Mouse (Mus musculus) midbrain, embryonic 11.5 days (tissue): Measurements from ENCODE around the gene Fat3. TPM values are rescaled to one million over a fixed set of nuclear protein-coding genes. Genes with fewer than 3 reads are reported as not detected.

Source experiments
- ATAC-seq: fragments of 200-750 bp; cut with Nextera tagmentation; 2 replicates; pipeline ENCODE4 v1.8.0; 2017; ENCODE audit warnings: moderate TSS enrichment, moderate library complexity; ENCODE audit not compliant: low FRiP score
- DNase-seq: peaks from one replicate; pipeline ENCODE4 v3.0.0; 2015; ENCODE audit warnings: low spot score; ENCODE audit errors: missing footprints
- H3K27ac ChIP-seq: fragments of 300-500 bp; sonication (generic); 2 replicates; pipeline ENCODE4 v1.5.1; 2014; ENCODE audit warnings: low read depth, low read length
- H3K27me3 ChIP-seq: fragments of 300-500 bp; sonication (generic); 2 replicates; pipeline ENCODE4 v1.6.1; 2014; ENCODE audit warnings: mild to moderate bottlenecking, low read length, moderate library complexity, mixed read lengths; ENCODE audit not compliant: control insufficient read depth, insufficient read depth
- H3K36me3 ChIP-seq: fragments of 300-500 bp; sonication (generic); 2 replicates; pipeline ENCODE4 v1.6.1; 2014; ENCODE audit warnings: mild to moderate bottlenecking, low read length, moderate library complexity, mixed read lengths; ENCODE audit not compliant: control insufficient read depth, insufficient read depth
- H3K4me1 ChIP-seq: fragments of 300-500 bp; sonication (generic); 2 replicates; pipeline ENCODE4 v1.6.1; 2014; ENCODE audit warnings: low read length; ENCODE audit not compliant: control insufficient read depth, insufficient read depth
- H3K4me2 ChIP-seq: fragments of 300-500 bp; sonication (generic); 2 replicates; pipeline ENCODE4 v1.6.1; 2014; ENCODE audit warnings: mild to moderate bottlenecking, moderate library complexity
- H3K4me3 ChIP-seq: fragments of 300-500 bp; sonication (generic); 2 replicates; pipeline ENCODE4 v1.5.1; 2014; ENCODE audit warnings: low read depth, low read length
- H3K9ac ChIP-seq: fragments of 300-500 bp; sonication (generic); 2 replicates; pipeline ENCODE4 v1.6.1; 2014; ENCODE audit warnings: low read length
- H3K9me3 ChIP-seq: fragments of 300-500 bp; sonication (generic); 2 replicates; pipeline ENCODE4 v1.6.1; 2016; ENCODE audit warnings: low read length; ENCODE audit not compliant: control insufficient read depth
- WGBS: fragments of 180-500 bp; shearing (Covaris S2); extraction: QIAGEN DNeasy Blood & Tissue Kit; methylation state at CpG from one replicate; pipeline ENCODE4 v1.1.7; 2014; 5-methylcytosine and 5-hydroxymethylcytosine counted together
- polyA plus RNA-seq: library from polyadenylated mRNA; unstranded; fragments of >200 nt; fragmentation: Nextera tagmentation; extraction: Ambion mirVana; gene quantifications from 2 replicates; pipeline ENCODE4 v1.2.1, GENCODE M21; 2014

Gene Fat3
- polyA plus RNA-seq, 1 experiment from 2014 or later, result 13.5 TPM

DNA sequence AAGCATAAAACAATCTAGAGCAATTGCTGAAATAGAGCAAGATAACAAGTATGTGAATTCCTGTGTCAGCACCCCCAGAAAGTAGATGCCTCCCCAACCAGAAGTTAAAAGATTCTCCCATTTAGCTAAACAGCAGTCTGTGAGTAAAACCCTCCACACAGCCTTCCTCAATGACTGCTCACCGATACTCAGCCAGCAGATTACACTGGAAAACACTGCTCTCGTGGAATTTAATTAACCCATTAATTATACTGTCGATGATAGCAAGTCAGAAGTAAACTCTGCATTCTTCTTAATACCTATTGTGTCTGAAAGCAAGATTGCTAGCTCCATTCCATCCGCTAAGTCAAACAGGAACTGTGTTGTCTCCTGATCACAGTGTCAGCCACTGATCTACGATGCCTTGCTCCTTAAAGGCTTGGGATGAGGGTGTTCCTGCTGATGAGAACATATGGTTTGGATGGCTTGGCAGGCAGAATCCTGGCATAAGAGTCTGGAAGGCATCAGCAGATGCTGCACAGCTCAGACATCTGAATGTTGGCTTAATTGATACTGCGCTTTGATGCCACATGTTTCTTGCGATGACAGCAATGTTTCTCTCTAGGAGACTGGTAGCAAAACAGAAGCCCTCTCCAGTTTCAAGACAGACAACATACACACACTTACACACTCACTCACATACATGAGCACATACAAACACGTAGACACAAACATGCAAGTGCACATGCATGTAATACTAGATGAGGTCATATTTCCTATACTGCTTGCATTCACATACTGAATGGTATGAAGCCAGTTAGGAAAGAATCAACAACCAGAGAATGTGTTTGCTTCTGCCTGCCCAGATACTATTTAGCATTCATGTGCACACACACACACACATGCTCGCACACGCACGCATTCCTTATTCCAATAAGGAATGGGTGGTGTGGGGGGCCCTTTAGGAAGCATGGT lies 155.9 kb downstream of the Fat3 start:
- H3K4me1 ChIP-seq, result peaks cover 9% of the 10 kb centered on the region
- ATAC-seq (0 out of 2 replicates have a peak, but pooled peaks have one; percentile 25), DNase-seq (no peak)
- no peak overlapping the region for H3K4me2 ChIP-seq
- no peak overlapping the region for H3K27ac ChIP-seq
- no peaks in the 10 kb centered on the region for H3K9me3 ChIP-seq
- H3K9ac ChIP-seq, result no peak overlapping the region
- H3K36me3 ChIP-seq, result no peaks in the 10 kb centered on the region
- H3K27me3 ChIP-seq, result no peaks in the 10 kb centered on the region
- WGBS, result 83% methylated on average over 11 of the region's 11 CpGs
- no peak overlapping the region for H3K4me3 ChIP-seq

DNA sequence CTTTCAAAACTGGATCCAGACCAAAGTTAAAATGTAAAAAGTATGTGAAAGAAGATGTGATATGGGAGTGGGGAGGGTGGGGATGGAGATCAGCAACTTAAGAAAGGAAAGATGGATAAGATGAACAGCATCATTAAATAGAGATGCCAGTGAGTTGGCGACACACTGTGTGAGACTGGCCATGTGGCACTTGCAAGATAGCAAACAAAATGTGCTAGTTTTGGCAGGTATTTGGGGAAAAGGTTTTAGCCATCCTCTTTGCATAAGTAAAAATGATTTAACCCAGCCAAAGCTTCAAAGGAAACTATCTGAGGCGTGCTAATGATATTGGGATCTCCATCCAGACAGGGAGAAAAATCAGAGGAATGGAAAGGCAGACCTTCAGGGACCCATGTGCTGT lies 157.9 kb downstream of the Fat3 start:
- Histone ChIP-seq H3K9ac (no peak overlapping the region), H3K9me3 (no peaks in the 10 kb centered on the region), H3K27ac (no peak overlapping the region), H3K4me2 (no peak overlapping the region), H3K27me3 (no peaks in the 10 kb centered on the region), H3K4me1 (peaks cover 9% of the 10 kb centered on the region), H3K36me3 (no peaks in the 10 kb centered on the region), H3K4me3 (no peak overlapping the region)
- no peak for ATAC-seq
- DNase-seq, result no peak
- 89% methylated on average over 2 of the region's 2 CpGs for WGBS

DNA sequence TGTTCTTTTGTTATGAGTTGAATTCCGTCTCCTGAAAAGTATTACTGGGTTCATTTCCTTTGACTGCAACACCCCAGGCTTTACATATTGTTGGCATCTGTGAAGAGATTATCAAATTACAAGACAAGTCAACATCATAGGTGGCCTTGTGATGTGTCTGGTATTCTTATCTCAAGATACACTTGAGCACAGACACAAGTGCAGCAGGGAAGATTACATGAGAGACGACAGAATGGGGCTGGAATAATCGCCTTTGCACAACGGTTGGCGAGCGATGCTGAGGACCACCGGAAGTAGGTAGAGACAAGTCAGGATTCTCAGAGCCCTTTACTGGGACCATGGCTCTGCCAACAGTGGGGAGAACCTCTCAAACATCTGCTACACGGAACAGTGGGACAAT lies 158.5 kb downstream of the Fat3 start:
- ATAC-seq, result no peak
- Histone ChIP-seq H3K27me3 (no peaks in the 10 kb centered on the region), H3K36me3 (no peaks in the 10 kb centered on the region), H3K27ac (no peak overlapping the region), H3K9me3 (no peaks in the 10 kb centered on the region), H3K9ac (no peak overlapping the region), H3K4me3 (no peak overlapping the region), H3K4me2 (no peak overlapping the region), H3K4me1 (peaks cover 9% of the 10 kb centered on the region)
- no peak for DNase-seq
- whole genome bisulfite sequencing, result 72% methylated on average over 8 of the region's 8 CpGs

DNA sequence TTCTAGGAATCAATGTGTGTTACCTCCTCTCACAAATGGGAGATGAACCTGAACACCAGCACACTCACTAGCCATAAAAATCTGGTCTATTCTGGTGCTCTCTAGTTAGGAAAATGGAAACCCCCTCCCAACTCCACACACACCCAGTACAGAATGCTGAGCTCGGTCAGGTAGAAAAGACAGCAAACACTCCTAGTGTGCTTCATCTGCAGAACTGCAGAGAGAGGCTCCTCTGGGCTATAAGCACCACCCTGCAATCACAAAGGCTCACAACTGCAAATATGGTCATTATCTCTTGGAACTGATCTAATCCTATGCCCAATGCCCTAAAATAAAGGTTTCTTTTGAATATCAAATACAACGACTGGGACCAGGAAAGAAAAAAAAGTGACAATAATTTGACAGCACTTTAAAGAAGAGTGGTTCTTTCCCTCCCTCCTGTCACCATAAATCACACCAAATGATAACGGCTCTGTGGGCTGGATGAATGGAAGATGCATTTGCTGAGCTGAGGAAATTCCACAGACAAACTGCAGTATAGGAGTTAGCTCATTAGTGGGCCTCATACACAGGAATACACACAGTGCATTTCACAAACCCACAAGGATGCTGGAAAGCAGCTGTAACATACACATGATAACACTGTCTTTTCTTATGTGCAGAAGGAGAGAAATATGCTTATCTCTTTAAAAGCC lies 170.6 kb downstream of the Fat3 start:
- Histone ChIP-seq H3K9me3 (no peaks in the 10 kb centered on the region), H3K4me2 (no peak overlapping the region), H3K27ac (no peak overlapping the region), H3K27me3 (no peaks in the 10 kb centered on the region), H3K9ac (no peak overlapping the region), H3K4me1 (no peaks in the 10 kb centered on the region), H3K4me3 (no peak overlapping the region), H3K36me3 (no peaks in the 10 kb centered on the region)
- 65% methylated on average over 3 of the region's 3 CpGs for WGBS
- ATAC-seq (no peak), DNase-seq (no peak)

DNA sequence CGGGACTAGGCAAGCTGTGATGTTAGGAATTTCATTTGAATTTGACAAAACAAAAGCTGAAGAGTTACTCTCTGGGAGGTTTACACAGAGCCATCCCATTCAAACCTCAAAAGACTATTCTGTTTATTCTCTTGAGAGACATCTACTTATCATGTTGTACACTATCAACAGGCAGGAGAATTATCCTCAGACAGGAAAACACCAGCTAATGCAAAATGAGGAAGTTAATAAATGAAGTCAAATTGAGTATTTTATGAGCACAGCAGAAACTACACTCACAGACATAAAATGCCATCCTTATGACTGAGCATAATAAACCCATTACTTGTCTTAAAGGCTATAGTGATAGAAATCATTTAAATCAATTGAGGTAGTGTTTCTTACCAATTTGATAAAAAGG lies 182.1 kb downstream of the Fat3 start:
- WGBS, result 74% methylated on average over 1 of the region's 1 CpGs
- Histone ChIP-seq H3K4me1 (no peaks in the 10 kb centered on the region), H3K36me3 (no peaks in the 10 kb centered on the region), H3K9ac (no peak overlapping the region), H3K27ac (no peak overlapping the region), H3K27me3 (no peaks in the 10 kb centered on the region), H3K4me3 (no peak overlapping the region), H3K4me2 (no peak overlapping the region), H3K9me3 (no peaks in the 10 kb centered on the region)
- no peak for ATAC-seq
- no peak for DNase-seq

DNA sequence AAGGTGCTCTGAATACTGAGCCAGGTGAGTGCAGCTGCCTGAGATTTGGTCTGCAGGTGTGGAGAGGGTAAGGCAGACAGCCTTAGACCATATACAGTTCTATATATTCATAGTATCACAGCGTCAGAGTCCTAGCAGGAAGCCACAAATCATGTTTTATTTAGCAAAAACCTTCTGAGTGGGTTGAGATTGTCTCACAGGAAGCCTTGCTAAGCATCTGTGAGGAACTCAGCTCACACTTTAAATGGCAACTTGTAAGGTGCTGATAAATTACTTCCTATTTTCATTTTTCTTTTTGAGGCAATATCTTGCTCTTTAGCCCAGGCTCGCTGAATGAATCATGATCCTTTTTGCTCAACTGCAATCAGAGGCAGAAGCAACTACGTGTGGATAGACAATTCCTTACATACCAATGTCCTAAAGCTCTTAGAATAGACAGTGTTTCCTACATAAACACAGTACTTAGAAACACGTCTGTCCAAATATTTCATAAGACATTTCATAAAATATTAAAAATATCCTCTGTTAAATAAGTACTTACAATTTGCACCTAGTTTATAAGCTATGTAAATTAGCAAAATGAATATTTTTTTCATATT lies 188.4 kb downstream of the Fat3 start:
- Histone ChIP-seq H3K4me1 (0 out of 2 replicates have a peak, but pooled peaks cover 9% of the 10 kb centered on the region), H3K36me3 (no peaks in the 10 kb centered on the region), H3K9me3 (no peaks in the 10 kb centered on the region), H3K9ac (no peak overlapping the region), H3K27me3 (no peaks in the 10 kb centered on the region), H3K4me3 (no peak overlapping the region), H3K27ac (no peak overlapping the region), H3K4me2 (no peak overlapping the region)
- WGBS, result 88% methylated on average over 4 of the region's 4 CpGs
- no peak for ATAC-seq
- peak; percentile 62 for DNase-seq

DNA sequence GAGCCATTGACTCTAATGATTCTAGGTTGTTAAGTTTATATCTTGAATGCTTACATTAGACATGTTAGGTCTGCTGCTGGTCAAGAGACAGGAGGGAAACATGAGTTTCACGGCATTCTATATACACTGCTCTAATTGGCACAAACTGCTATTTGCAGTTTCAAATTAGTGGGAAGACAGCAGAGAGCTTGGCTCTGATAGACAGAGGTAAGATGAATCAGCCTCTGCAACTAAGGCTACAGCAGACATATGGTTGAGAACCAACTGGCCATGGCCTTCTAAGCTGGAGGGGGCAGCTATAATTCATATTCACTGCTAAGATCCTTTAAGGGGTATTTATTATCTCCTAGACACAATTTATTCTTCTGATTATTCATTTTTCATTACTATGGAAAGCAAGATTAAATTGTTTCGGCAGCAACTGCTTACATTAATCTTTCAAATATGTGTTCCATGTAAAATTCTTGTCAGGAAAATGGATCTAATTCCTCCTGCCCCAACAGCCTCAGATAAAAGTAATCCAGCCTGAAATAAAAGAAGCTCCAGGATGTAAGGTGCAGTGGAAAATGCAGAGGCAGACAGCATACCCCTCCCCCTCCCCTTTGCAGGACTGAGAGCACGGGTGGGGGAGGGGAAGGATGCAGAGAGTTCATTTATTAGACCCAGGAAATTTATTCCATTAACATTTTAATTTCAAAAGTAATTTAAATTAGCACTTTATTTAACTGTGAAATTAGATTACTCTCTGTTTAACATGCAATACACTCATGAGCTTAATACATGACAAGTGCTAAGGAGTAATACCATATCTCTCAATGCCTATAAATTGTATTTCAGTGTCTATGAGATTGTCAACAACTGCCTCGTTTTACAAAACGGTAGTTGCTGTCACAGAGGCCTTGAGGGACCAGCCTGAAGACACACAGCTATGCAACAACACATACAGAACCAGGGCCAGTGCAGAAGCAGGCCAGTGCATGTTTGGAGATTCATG lies 189.9 kb downstream of the Fat3 start:
- no peak overlapping the region for H3K27ac ChIP-seq

DNA sequence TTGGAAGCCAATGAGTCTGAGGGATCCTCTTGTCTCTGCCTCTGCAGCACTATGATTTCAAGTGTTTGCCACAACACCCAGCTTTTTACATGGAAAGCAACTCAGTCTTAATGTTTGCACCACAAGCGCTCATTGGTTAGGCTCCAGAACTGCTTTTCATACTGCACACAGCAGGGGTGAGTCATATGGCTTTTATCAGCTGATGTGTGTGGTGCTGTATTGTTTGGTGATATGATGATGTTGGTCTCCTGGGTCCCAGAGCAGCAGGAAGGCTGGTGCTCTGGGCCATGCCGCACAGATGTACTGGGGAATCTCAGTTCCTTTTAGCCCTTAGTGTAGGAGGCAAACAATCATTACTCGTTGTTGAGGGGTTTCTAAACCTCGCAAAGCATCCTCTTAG lies 190.8 kb downstream of the Fat3 start:
- Histone ChIP-seq H3K9me3 (no peaks in the 10 kb centered on the region), H3K4me1 (0 out of 2 replicates have a peak, but pooled peaks cover 9% of the 10 kb centered on the region), H3K4me2 (no peak overlapping the region), H3K9ac (no peak overlapping the region), H3K4me3 (no peak overlapping the region), H3K27me3 (no peaks in the 10 kb centered on the region), H3K27ac (no peak overlapping the region), H3K36me3 (no peaks in the 10 kb centered on the region)
- no peak for ATAC-seq
- WGBS, result 82% methylated on average over 4 of the region's 4 CpGs
- DNase-seq, result no peak

More for the DNA sequence above, 189.9 kb downstream of the Fat3 start:
- Histone ChIP-seq H3K4me3 (no peak overlapping the region), H3K27me3 (no peaks in the 10 kb centered on the region), H3K9me3 (no peaks in the 10 kb centered on the region), H3K9ac (no peak overlapping the region), H3K36me3 (no peaks in the 10 kb centered on the region), H3K4me1 (0 out of 2 replicates have a peak, but pooled peaks cover 9% of the 10 kb centered on the region), H3K4me2 (no peak overlapping the region)
- WGBS, result 60% methylated on average over 5 of the region's 5 CpGs
- no peak for DNase-seq
- ATAC-seq, result peak; percentile 74; the same call in 1 of the 2 replicates
